Mouse (Mus musculus): ENCODE measurements around the gene Gjb4. TPM values are rescaled to one million over a fixed set of nuclear protein-coding genes. Genes with fewer than 3 reads are reported as not detected.
A peak's percentile ranks its signal among the peaks of the same experiment; 100 is the strongest.

Gene Gjb4
- polyA plus RNA-seq, 1 experiment from 2014 or later, result not detected

- H3K4me2 ChIP-seq (replicated peaks), result no peak overlapping the region
- 77% methylated on average over 3 of the region's 3 CpGs for WGBS
- no peaks in the 10 kb centered on the region for H3K9me3 ChIP-seq
- no peaks in the 10 kb centered on the region for H3K36me3 ChIP-seq
- H3K4me1 ChIP-seq, result no peaks in the 10 kb centered on the region
- H3K27me3 ChIP-seq (replicated peaks), result peaks cover 28% of the 10 kb centered on the region; the same call in 1 of the 2 replicates
- no peak overlapping the region for H3K27ac ChIP-seq
- no peak overlapping the region for H3K9ac ChIP-seq
- no peak for ATAC-seq (ENCODE audit: low FRiP score, low read depth)
- no peak overlapping the region for H3K4me3 ChIP-seq
These were observed 30.2 kb downstream of the Gjb4 start for GRCm38 (mm10) chr4:127323651-127324050.

GRCm38 (mm10) chr4:127319613-127320012 is 34.3 kb downstream of the Gjb4 start:
- no peak for ATAC-seq (ENCODE audit: low FRiP score, low read depth)
- 2% methylated on average over 3 of the region's 3 CpGs for WGBS
- no peaks in the 10 kb centered on the region for H3K36me3 ChIP-seq
- H3K9ac ChIP-seq, result no peak overlapping the region
- H3K27me3 ChIP-seq (replicated peaks), result peaks cover 6% of the 10 kb centered on the region; the same call in 1 of the 2 replicates
- no peak overlapping the region for H3K4me2 ChIP-seq (replicated peaks)
- no peak overlapping the region for H3K27ac ChIP-seq
- H3K9me3 ChIP-seq, result no peaks in the 10 kb centered on the region
- H3K4me1 ChIP-seq, result no peaks in the 10 kb centered on the region
- no peak overlapping the region for H3K4me3 ChIP-seq

GRCm38 (mm10) chr4:127317143-127317542 is 36.7 kb downstream of the Gjb4 start:
- Histone ChIP-seq H3K4me3 (no peak overlapping the region), H3K36me3 (no peaks in the 10 kb centered on the region), H3K27me3 (replicated peaks) (peaks cover 19% of the 10 kb centered on the region), H3K9ac (no peak overlapping the region), H3K9me3 (no peaks in the 10 kb centered on the region), H3K27ac (no peak overlapping the region), H3K4me2 (replicated peaks) (no peak overlapping the region), H3K4me1 (peaks cover 13% of the 10 kb centered on the region; the same call in 1 of the 2 replicates)
- WGBS, result 61% methylated on average over 4 of the region's 4 CpGs
- no peak for ATAC-seq (ENCODE audit: low FRiP score, low read depth)

GRCm38 (mm10) chr4:127315753-127316152 is 38.1 kb downstream of the Gjb4 start:
- Histone ChIP-seq H3K27me3 (replicated peaks) (peaks cover 25% of the 10 kb centered on the region), H3K4me2 (replicated peaks) (no peak overlapping the region), H3K27ac (no peak overlapping the region), H3K4me1 (peaks cover 13% of the 10 kb centered on the region; the same call in 1 of the 2 replicates), H3K4me3 (no peak overlapping the region), H3K36me3 (no peaks in the 10 kb centered on the region), H3K9ac (no peak overlapping the region), H3K9me3 (no peaks in the 10 kb centered on the region)
- 82% methylated on average over 8 of the region's 8 CpGs for WGBS
- ATAC-seq (ENCODE audit: low FRiP score, low read depth), result no peak

- Histone ChIP-seq H3K27ac (no peak overlapping the region), H3K4me2 (replicated peaks) (peak overlapping the region; percentile 93), H3K9me3 (no peaks in the 10 kb centered on the region), H3K4me1 (peaks cover 13% of the 10 kb centered on the region; the same call in 1 of the 2 replicates), H3K27me3 (replicated peaks) (peaks cover 25% of the 10 kb centered on the region), H3K9ac (no peak overlapping the region), H3K36me3 (no peaks in the 10 kb centered on the region), H3K4me3 (no peak overlapping the region; the same call in 1 of the 2 replicates)
- WGBS, result 48% methylated on average over 9 of the region's 9 CpGs
- ATAC-seq (ENCODE audit: low FRiP score, low read depth), result no peak
These were observed 39.3 kb downstream of the Gjb4 start for GRCm38 (mm10) chr4:127314585-127314984.

GRCm38 (mm10) chr4:127313861-127314260 is 40.0 kb downstream of the Gjb4 start, which contains the start of gene Gja4:
Gene Gja4, minus strand, starts transcription at chr4:127314039.
- peak; percentile 72 for ATAC-seq (ENCODE audit: low FRiP score, low read depth)
- H3K27ac ChIP-seq, result no peak within 1 kb of the TSS
- H3K4me1 ChIP-seq, result peaks cover 13% of the 10 kb centered on the region; the same call in 1 of the 2 replicates
- peak within 1 kb of the TSS; percentile 49 for H3K4me3 ChIP-seq
- H3K4me2 ChIP-seq (replicated peaks), result peak within 1 kb of the TSS; percentile 93
- H3K36me3 ChIP-seq, result no peaks in the 10 kb centered on the region
- 1% methylated on average over 25 of the region's 25 CpGs for WGBS
- H3K27me3 ChIP-seq (replicated peaks), result peaks cover 25% of the 10 kb centered on the region
- peak within 1 kb of the TSS; percentile 62 for H3K9ac ChIP-seq
- no peaks in the 10 kb centered on the region for H3K9me3 ChIP-seq

GRCm38 (mm10) chr4:127312349-127312748 is 41.5 kb downstream of the Gjb4 start:
- Histone ChIP-seq H3K9ac (no peak overlapping the region), H3K4me2 (replicated peaks) (peak overlapping the region; percentile 93; the same call in 1 of the 2 replicates), H3K4me1 (peaks cover 13% of the 10 kb centered on the region; the same call in 1 of the 2 replicates), H3K9me3 (no peaks in the 10 kb centered on the region), H3K27ac (no peak overlapping the region), H3K4me3 (no peak overlapping the region), H3K27me3 (replicated peaks) (peaks cover 25% of the 10 kb centered on the region), H3K36me3 (no peaks in the 10 kb centered on the region)
- WGBS, result 64% methylated on average over 24 of the region's 24 CpGs
- ATAC-seq (ENCODE audit: low FRiP score, low read depth), result no peak

- H3K4me1 ChIP-seq, result peaks cover 13% of the 10 kb centered on the region; the same call in 1 of the 2 replicates
- WGBS, result 65% methylated on average over 9 of the region's 9 CpGs
- no peak overlapping the region for H3K9ac ChIP-seq
- ATAC-seq (ENCODE audit: low FRiP score, low read depth), result no peak
- H3K27me3 ChIP-seq (replicated peaks), result peaks cover 25% of the 10 kb centered on the region
- no peaks in the 10 kb centered on the region for H3K9me3 ChIP-seq
- no peak overlapping the region for H3K4me3 ChIP-seq
- no peak overlapping the region for H3K4me2 ChIP-seq (replicated peaks)
- H3K36me3 ChIP-seq, result no peaks in the 10 kb centered on the region
- no peak overlapping the region for H3K27ac ChIP-seq
These were observed 42.3 kb downstream of the Gjb4 start for GRCm38 (mm10) chr4:127311561-127311960.

GRCm38 (mm10) chr4:127306915-127307314 is 47.0 kb downstream of the Gjb4 start:
- H3K27me3 ChIP-seq (replicated peaks), result peaks cover 4% of the 10 kb centered on the region; the same call in 1 of the 2 replicates
- no peaks in the 10 kb centered on the region for H3K36me3 ChIP-seq
- no peaks in the 10 kb centered on the region for H3K9me3 ChIP-seq
- H3K9ac ChIP-seq, result no peak overlapping the region
- ATAC-seq (ENCODE audit: low FRiP score, low read depth), result no peak
- WGBS, result 60% methylated on average over 2 of the region's 2 CpGs
- H3K4me3 ChIP-seq, result no peak overlapping the region
- H3K4me1 ChIP-seq, result no peaks in the 10 kb centered on the region
- no peak overlapping the region for H3K27ac ChIP-seq
- no peak overlapping the region for H3K4me2 ChIP-seq (replicated peaks)

GRCm38 (mm10) chr4:127303796-127304195 is 50.1 kb downstream of the Gjb4 start:
- H3K9me3 ChIP-seq, result no peaks in the 10 kb centered on the region
- no peak for ATAC-seq (ENCODE audit: low FRiP score, low read depth)
- H3K4me1 ChIP-seq, result no peaks in the 10 kb centered on the region
- WGBS, result 87% methylated on average over 3 of the region's 3 CpGs
- no peak overlapping the region for H3K4me2 ChIP-seq (replicated peaks)
- no peak overlapping the region for H3K27ac ChIP-seq
- H3K36me3 ChIP-seq, result no peaks in the 10 kb centered on the region
- H3K9ac ChIP-seq, result no peak overlapping the region
- H3K27me3 ChIP-seq (replicated peaks), result no peaks in the 10 kb centered on the region
- no peak overlapping the region for H3K4me3 ChIP-seq

Other genes starting within 250 kb of the Gjb4 start
- gene Tmem35b, start 230.4 kb downstream of the Gjb4 start, polyA plus RNA-seq (2016; fragmentation: Nextera tagmentation; extraction: Ambion mirVana), result 13.9 and 15.4 TPM in 2 replicates
- 10.8 and 11.7 TPM in 2 replicates for gene Dlgap3, start 184.9 kb downstream of the Gjb4 start, polyA plus RNA-seq (2016; fragmentation: Nextera tagmentation; extraction: Ambion mirVana)
- 52.2 and 58.3 TPM in 2 replicates for gene Smim12, start 110.3 kb downstream of the Gjb4 start, polyA plus RNA-seq (2016; fragmentation: Nextera tagmentation; extraction: Ambion mirVana)
- 17.1 and 19.4 TPM in 2 replicates for gene Gja4, start 40.0 kb downstream of the Gjb4 start, polyA plus RNA-seq (2016; fragmentation: Nextera tagmentation; extraction: Ambion mirVana)
- gene Gjb3, start 23.2 kb downstream of the Gjb4 start, polyA plus RNA-seq (2016; fragmentation: Nextera tagmentation; extraction: Ambion mirVana), result 0.77 and 0.85 TPM in 2 replicates
- 0.41 and 0.43 TPM in 2 replicates for gene Gjb5, start 4.1 kb upstream of the Gjb4 start, polyA plus RNA-seq (2016; fragmentation: Nextera tagmentation; extraction: Ambion mirVana)

Data from neural tube, embryonic 12.5 days (tissue).